8 mouse cellular contexts compared by ENCODE assay signal in the genomic region with DNA sequence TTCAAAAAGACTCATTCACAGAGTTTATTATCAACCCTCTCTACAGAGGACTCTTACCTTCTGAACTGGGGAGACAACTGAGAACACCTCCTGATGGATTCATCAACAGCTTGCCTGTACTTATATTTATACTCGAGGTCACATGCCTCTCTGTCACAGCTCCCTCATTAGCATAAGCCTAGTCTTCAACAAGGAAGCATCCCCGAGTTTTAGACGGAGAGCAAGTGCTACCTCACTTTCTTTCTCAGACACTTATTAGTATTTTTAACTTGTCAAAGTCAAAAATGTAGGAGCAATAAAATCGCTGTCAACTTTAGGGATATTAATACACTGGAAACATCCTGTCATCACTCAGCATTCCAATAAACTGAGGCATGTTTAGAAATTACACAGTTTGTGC. TPM values are rescaled to one million over a fixed set of nuclear protein-coding genes. Genes with fewer than 3 reads are reported as not detected.
DNase-seq lines count a peak whose midpoint lies in the region; ATAC-seq and TF ChIP-seq lines count a peak whose summit lies in the region.

A gene (minus strand): TSS at position 101 of the 400 bp plus-strand sequence.

- no peak within 1 kb of the TSS for H3K4me3 ChIP-seq in lung, adult 2 months (replicated peaks; ENCODE audit: extremely low read depth, low read depth, low read length)
- H3K4me3 ChIP-seq in embryonic facial prominence, embryonic 10.5 days = no peak within 1 kb of the TSS
- no peak within 1 kb of the TSS for H3K4me3 ChIP-seq in heart, embryonic 12.5 days
- no peak within 1 kb of the TSS for H3K4me3 ChIP-seq in midbrain, postnatal 0 days (ENCODE audit: low read depth, low read length)

- H3K4me2 ChIP-seq in heart, embryonic 12.5 days = no peak within 1 kb of the TSS
- no peak within 1 kb of the TSS for H3K4me2 ChIP-seq in midbrain, postnatal 0 days (ENCODE audit: low read depth, low read length, poor library complexity, severe bottlenecking)

- no peaks in the 10 kb centered on the region for H3K4me1 ChIP-seq in lung, adult 2 months (ENCODE audit: control insufficient read depth, insufficient read depth, low read length)
- H3K4me1 ChIP-seq in embryonic facial prominence, embryonic 10.5 days = no peaks in the 10 kb centered on the region
- H3K4me1 ChIP-seq in heart, embryonic 12.5 days (replicated peaks) = peaks cover 22% of the 10 kb centered on the region
- H3K4me1 ChIP-seq in midbrain, postnatal 0 days (ENCODE audit: insufficient read depth, low read length) = no peaks in the 10 kb centered on the region

- no peak for DNase-seq in lung, adult 2 months
- DNase-seq in lung, postnatal 4 days = no peak
- no peak for DNase-seq in embryonic facial prominence, embryonic 10.5 days (ENCODE audit: low spot score)
- no peak for DNase-seq in left cerebral cortex, adult 8-10 months (ENCODE audit: low spot score in 2 of 2)
- DNase-seq in midbrain, postnatal 0 days (ENCODE audit: low spot score) = no peak
- DNase-seq in right cerebral cortex, postnatal 10 days (ENCODE audit: low spot score in 2 of 2) = no peak
- no peak for DNase-seq in kidney, postnatal 36 days

- H3K9ac ChIP-seq in heart, embryonic 12.5 days = no peak within 1 kb of the TSS
- H3K9ac ChIP-seq in midbrain, postnatal 0 days (replicated peaks; ENCODE audit: low read length, poor library complexity, severe bottlenecking) = no peak within 1 kb of the TSS

- 72% methylated on average over 4 of the region's 4 CpGs for WGBS in lung, adult 2 months
- WGBS in embryonic facial prominence, embryonic 10.5 days = 76% methylated on average over 4 of the region's 4 CpGs
- WGBS in heart, embryonic 12.5 days = 76% methylated on average over 4 of the region's 4 CpGs
- 65% methylated on average over 4 of the region's 4 CpGs for WGBS in midbrain, postnatal 0 days

- H3K36me3 ChIP-seq in embryonic facial prominence, embryonic 10.5 days (replicated peaks) = no peaks in the 10 kb centered on the region
- 0 out of 2 replicates have a peak, but pooled peaks cover 1% of the 10 kb centered on the region for H3K36me3 ChIP-seq in heart, embryonic 12.5 days
- H3K36me3 ChIP-seq in midbrain, postnatal 0 days (ENCODE audit: insufficient read depth, low read length) = no peaks in the 10 kb centered on the region

- no peak for TF ChIP-seq POLR2A in lung, adult 2 months (IDR thresholded peaks at IDR 0.05; ENCODE audit: borderline replicate concordance, extremely low read depth, low read depth, low read length)

- no peaks in the 10 kb centered on the region for H3K9me3 ChIP-seq in embryonic facial prominence, embryonic 10.5 days
- H3K9me3 ChIP-seq in heart, embryonic 12.5 days (replicated peaks) = no peaks in the 10 kb centered on the region
- H3K9me3 ChIP-seq in midbrain, postnatal 0 days (ENCODE audit: low read length) = no peaks in the 10 kb centered on the region

- no peak within 1 kb of the TSS for H3K27ac ChIP-seq in embryonic facial prominence, embryonic 10.5 days (replicated peaks)
- H3K27ac ChIP-seq in heart, embryonic 12.5 days (ENCODE audit: poor library complexity, severe bottlenecking) = no peak within 1 kb of the TSS
- H3K27ac ChIP-seq in midbrain, postnatal 0 days (ENCODE audit: low read depth, low read length) = no peak within 1 kb of the TSS

- no peak for TF ChIP-seq CTCF in lung, adult 2 months (IDR thresholded peaks at IDR 0.05; ENCODE audit: insufficient read depth, low read length)
- TF ChIP-seq CTCF in midbrain, postnatal 0 days (IDR thresholded peaks at IDR 0.05) = no peak

- no peak for ATAC-seq in heart, embryonic 12.5 days (ENCODE audit: insufficient number of reproducible peaks, low FRiP score)
- no peak for ATAC-seq in midbrain, postnatal 0 days (ENCODE audit: low FRiP score)

- no peaks in the 10 kb centered on the region for H3K27me3 ChIP-seq in embryonic facial prominence, embryonic 10.5 days (replicated peaks; ENCODE audit: low read depth, poor library complexity, severe bottlenecking)
- H3K27me3 ChIP-seq in heart, embryonic 12.5 days (replicated peaks) = no peaks in the 10 kb centered on the region
- H3K27me3 ChIP-seq in midbrain, postnatal 0 days (ENCODE audit: insufficient read depth, low read length) = no peaks in the 10 kb centered on the region

RNA-seq across cellular contexts. Expression of the gene that starts here (rescaled TPM):
- 9.5 and 34.9 TPM in 2 replicates for polyA plus RNA-seq in lung, adult 2 months (2012; rRNA removed)
- polyA plus RNA-seq in embryonic facial prominence, embryonic 10.5 days (2016; fragmentation: Nextera tagmentation; extraction: Ambion mirVana) = 40.9 and 49.6 TPM in 2 replicates
- polyA plus RNA-seq in heart, embryonic 12.5 days (2016; fragmentation: Nextera tagmentation; extraction: Ambion mirVana) = 62.0 and 62.7 TPM in 2 replicates
- 10 to 100 TPM; 35.0 to 40.4 (median 37.2) TPM for total RNA-seq in left cerebral cortex, adult 8-10 months (2022)
- 31.5 and 32.5 TPM in 2 replicates for total RNA-seq in midbrain, postnatal 0 days (2014; rRNA removed)
- 33.2 and 36.2 TPM in 2 replicates for polyA plus RNA-seq in midbrain, postnatal 0 days (2015; fragmentation: Nextera tagmentation; extraction: Ambion mirVana)
